Mouse (Mus musculus) liver, postnatal 0 days (tissue): ENCODE results near the gene 4931409K22Rik. TPM values are rescaled to one million over a fixed set of nuclear protein-coding genes. Genes with fewer than 3 reads are reported as not detected.

Experiments
- ATAC-seq: fragments of 200-750 bp; cut with Nextera tagmentation; 2 replicates; pipeline ENCODE4 v1.8.0; 2017; ENCODE audit warnings: mild to moderate bottlenecking, moderate library complexity
- DNase-seq: peaks from one replicate; pipeline ENCODE4 v3.0.0-alpha.2; 2016
- H3K27ac ChIP-seq: fragments of 300-500 bp; sonication (generic); 2 replicates; pipeline ENCODE4 v1.5.1; 2014; ENCODE audit warnings: antibody characterized with exemption, moderate library complexity, mild to moderate bottlenecking, low read depth
- H3K27me3 ChIP-seq: fragments of 300-500 bp; sonication (generic); 2 replicates; pipeline ENCODE4 v1.6.1; 2014; ENCODE audit warnings: low read length, control low read depth, mixed read lengths; ENCODE audit not compliant: insufficient read depth
- H3K36me3 ChIP-seq: fragments of 300-500 bp; sonication (generic); replicated peaks from 2 replicates; pipeline ENCODE4 v1.6.1; 2014; ENCODE audit warnings: mild to moderate bottlenecking, control low read depth, low read length, moderate library complexity, mixed read lengths; ENCODE audit not compliant: insufficient read depth
- H3K4me1 ChIP-seq: fragments of 300-500 bp; sonication (generic); 2 replicates; pipeline ENCODE4 v1.6.1; 2014; ENCODE audit warnings: antibody characterized with exemption, mild to moderate bottlenecking, control low read depth; ENCODE audit not compliant: insufficient read depth
- H3K4me2 ChIP-seq: fragments of 300-500 bp; sonication (generic); 2 replicates; pipeline ENCODE4 v1.6.1; 2014; ENCODE audit warnings: low read depth, mild to moderate bottlenecking, low read length, moderate library complexity, mixed read lengths
- H3K4me3 ChIP-seq: fragments of 300-500 bp; sonication (generic); 2 replicates; pipeline ENCODE4 v1.5.1; 2014; ENCODE audit warnings: low read depth, low read length
- H3K9ac ChIP-seq: fragments of 300-500 bp; sonication (generic); replicated peaks from 2 replicates; pipeline ENCODE4 v1.6.1; 2014; ENCODE audit warnings: mild to moderate bottlenecking, moderate library complexity
- H3K9me3 ChIP-seq: fragments of 300-500 bp; sonication (generic); 2 replicates; pipeline ENCODE4 v1.6.1; 2016; ENCODE audit warnings: mild to moderate bottlenecking, control low read depth, low read length, mixed read lengths
- CTCF ChIP-seq: sonication (generic); IDR thresholded peaks from 2 replicates; pipeline ENCODE4 v1.5.1; 2016; ENCODE audit warnings: antibody characterized with exemption, low read depth
- EP300 ChIP-seq: IDR thresholded peaks from 2 replicates; pipeline ENCODE4 v1.6.1; 2016; ENCODE audit warnings: antibody characterized with exemption, low read depth, mild to moderate bottlenecking
- WGBS: fragments of 180-500 bp; shearing (Covaris S2); extraction: QIAGEN DNeasy Blood & Tissue Kit; methylation state at CpG from one replicate; pipeline ENCODE4 v1.1.7; 2014; ENCODE audit not compliant: insufficient replicate concordance; 5-methylcytosine and 5-hydroxymethylcytosine counted together
- polyA plus RNA-seq: library from polyadenylated mRNA; unstranded; fragments of >200 nt; fragmentation: Nextera tagmentation; extraction: Ambion mirVana; gene quantifications from 2 replicates; pipeline ENCODE4 v1.2.1, GENCODE M21; 2015

The 4931409K22Rik gene
- polyA plus RNA-seq, 1 experiment from 2014 or later = not detected

DNA sequence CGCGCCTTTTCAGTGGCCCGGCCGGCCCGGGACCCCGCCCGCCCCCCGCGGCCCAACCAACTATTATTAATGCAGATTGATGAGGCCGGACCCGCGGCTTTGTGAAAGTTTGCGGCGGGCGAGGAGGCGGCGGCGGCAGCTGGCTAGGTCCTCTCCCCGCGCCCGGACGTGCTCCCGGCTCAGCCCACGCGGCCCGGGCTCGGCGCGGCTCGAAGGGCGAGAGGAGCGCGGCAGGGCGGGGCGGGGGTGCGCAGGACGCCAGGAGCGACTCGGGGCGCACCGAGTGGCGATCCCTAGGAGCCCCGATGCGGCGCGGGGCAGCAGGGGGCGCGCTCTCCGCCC lies 29.7 kb downstream of the 4931409K22Rik start, which contains the start of gene Gbx1:
Gene Gbx1, minus strand, starts transcription at position 314 of the 342 bp plus-strand sequence.
- ATAC-seq (no peak), DNase-seq (peak; percentile 32)
- no peaks in the 10 kb centered on the region for H3K9me3 ChIP-seq
- no peak within 1 kb of the TSS for H3K9ac ChIP-seq
- peak within 1 kb of the TSS; percentile 25 for H3K4me3 ChIP-seq
- H3K4me2 ChIP-seq = peak within 1 kb of the TSS; percentile 62
- H3K27ac ChIP-seq = no peak within 1 kb of the TSS
- WGBS = 2% methylated on average over 27 of the region's 49 CpGs
- peaks cover 10% of the 10 kb centered on the region for H3K4me1 ChIP-seq
- TF ChIP-seq CTCF = no peak
- no peak for TF ChIP-seq EP300
- H3K36me3 ChIP-seq = no peaks in the 10 kb centered on the region
- peaks cover 90% of the 10 kb centered on the region for H3K27me3 ChIP-seq

GRCm38 (mm10) chr5:24526190-24526888 lies 30.3 kb downstream of the 4931409K22Rik start:
- Histone ChIP-seq H3K36me3 (no peaks in the 10 kb centered on the region), H3K9ac (no peak overlapping the region), H3K4me3 (peak overlapping the region; percentile 25), H3K4me2 (peak overlapping the region; percentile 62), H3K4me1 (peaks cover 10% of the 10 kb centered on the region), H3K9me3 (no peaks in the 10 kb centered on the region), H3K27me3 (peaks cover 92% of the 10 kb centered on the region), H3K27ac (no peak overlapping the region)
- DNase-seq (no peak), ATAC-seq (0 out of 2 replicates have a peak, but pooled peaks have one; percentile 17)
- TF ChIP-seq EP300 (no peak), CTCF (no peak)
- under 1% methylated on average over 48 of the region's 109 CpGs for WGBS

DNA sequence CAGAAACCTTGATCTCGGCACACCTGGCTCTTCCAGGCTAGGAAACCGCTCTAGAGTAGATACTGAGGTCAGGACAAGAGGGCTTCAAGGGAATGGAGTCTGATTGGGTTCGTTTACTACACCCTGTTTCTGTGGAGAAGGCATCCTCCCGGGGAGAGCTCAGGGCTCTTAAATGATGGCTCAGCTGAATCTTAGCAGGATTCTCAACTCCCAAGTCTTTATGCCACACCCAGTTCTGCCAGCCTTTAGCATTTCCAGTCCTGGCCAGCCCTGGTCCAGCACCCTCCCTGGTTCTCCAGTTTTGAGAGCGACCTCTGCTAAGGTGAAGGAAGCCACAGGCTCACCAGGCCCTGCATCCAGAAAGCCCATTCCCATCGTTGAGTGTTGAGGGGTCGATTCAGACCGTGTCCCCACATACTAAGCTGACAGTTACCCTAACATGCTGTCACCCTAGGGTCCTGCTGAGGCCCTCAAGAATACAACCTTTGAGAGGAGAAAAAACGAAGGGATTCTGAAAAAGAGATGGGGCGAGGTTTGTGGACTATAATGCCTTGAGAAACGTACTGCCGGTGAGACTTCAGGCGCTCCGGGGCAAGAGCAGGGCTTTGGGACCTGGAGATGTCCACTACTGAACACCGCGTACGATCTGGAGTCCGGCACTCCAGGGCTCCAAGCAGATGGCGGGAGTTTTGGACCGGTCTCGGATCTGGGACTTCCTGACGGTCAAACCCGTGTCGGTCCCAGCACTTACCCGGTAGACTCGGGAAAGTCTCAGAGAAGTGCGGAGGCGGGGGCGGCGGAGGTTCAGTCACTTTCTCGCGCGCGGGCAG lies 31.0 kb downstream of the 4931409K22Rik start:
- peaks cover 87% of the 10 kb centered on the region for H3K27me3 ChIP-seq
- no peaks in the 10 kb centered on the region for H3K36me3 ChIP-seq
- no peak overlapping the region for H3K9ac ChIP-seq
- ATAC-seq (no peak), DNase-seq (no peak)
- no peak overlapping the region for H3K27ac ChIP-seq
- no peaks in the 10 kb centered on the region for H3K9me3 ChIP-seq
- 7% methylated on average over 34 of the region's 34 CpGs for WGBS
- peak overlapping the region; percentile 25 for H3K4me3 ChIP-seq
- TF ChIP-seq EP300 (no peak), CTCF (no peak)
- H3K4me2 ChIP-seq = peak overlapping the region; percentile 62; the same call in 1 of the 2 replicates
- peaks cover 10% of the 10 kb centered on the region for H3K4me1 ChIP-seq

GRCm38 (mm10) chr5:24524522-24524921 lies 32.1 kb downstream of the 4931409K22Rik start:
- Histone ChIP-seq H3K36me3 (no peaks in the 10 kb centered on the region), H3K4me1 (peaks cover 10% of the 10 kb centered on the region), H3K4me2 (no peak overlapping the region), H3K27ac (no peak overlapping the region), H3K27me3 (peaks cover 83% of the 10 kb centered on the region), H3K9ac (no peak overlapping the region), H3K4me3 (no peak overlapping the region), H3K9me3 (no peaks in the 10 kb centered on the region)
- 15% methylated on average over 4 of the region's 4 CpGs for WGBS
- DNase-seq (no peak), ATAC-seq (no peak)
- TF ChIP-seq EP300 = no peak

- no peaks in the 10 kb centered on the region for H3K9me3 ChIP-seq
- no peak overlapping the region for H3K27ac ChIP-seq
- WGBS = 40% methylated on average over 8 of the region's 8 CpGs
- peaks cover 10% of the 10 kb centered on the region for H3K4me1 ChIP-seq
- no peak overlapping the region for H3K9ac ChIP-seq
- H3K36me3 ChIP-seq = no peaks in the 10 kb centered on the region
- no peak for TF ChIP-seq CTCF
- TF ChIP-seq EP300 = no peak
- H3K4me3 ChIP-seq = no peak overlapping the region
- H3K27me3 ChIP-seq = peaks cover 78% of the 10 kb centered on the region
- DNase-seq = no peak
- ATAC-seq = no peak
- no peak overlapping the region for H3K4me2 ChIP-seq
Measured at GRCm38 (mm10) chr5:24523806-24524205, 32.8 kb downstream of the 4931409K22Rik start.

DNA sequence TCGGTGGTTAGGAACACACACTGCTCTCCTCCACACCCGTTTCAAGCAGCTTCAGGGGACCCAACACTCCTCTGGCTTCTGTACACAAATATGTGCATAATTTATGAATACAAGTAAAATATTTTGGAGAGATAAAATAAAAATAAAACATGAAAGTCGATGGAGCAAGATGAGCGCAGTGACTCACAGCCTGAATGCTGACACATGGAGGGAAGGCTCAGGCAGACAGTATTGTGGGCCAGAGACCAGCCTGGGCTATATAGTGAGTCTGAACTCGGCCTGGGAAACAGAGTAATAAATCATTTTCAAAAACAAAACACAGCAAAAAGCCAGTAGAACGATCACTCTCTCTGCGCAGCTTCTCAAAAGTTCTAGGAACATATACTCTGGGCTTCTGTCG lies 35.2 kb downstream of the 4931409K22Rik start:
- no peaks in the 10 kb centered on the region for H3K36me3 ChIP-seq
- no peaks in the 10 kb centered on the region for H3K9me3 ChIP-seq
- H3K9ac ChIP-seq = no peak overlapping the region
- WGBS = 52% methylated on average over 8 of the region's 8 CpGs
- no peak overlapping the region for H3K4me3 ChIP-seq
- ATAC-seq = no peak
- H3K27ac ChIP-seq = no peak overlapping the region
- H3K4me2 ChIP-seq = no peak overlapping the region
- TF ChIP-seq CTCF (no peak), EP300 (no peak)
- no peak for DNase-seq
- peaks cover 4% of the 10 kb centered on the region for H3K4me1 ChIP-seq
- H3K27me3 ChIP-seq = peaks cover 62% of the 10 kb centered on the region
